ENCODE assay signal across 13 mouse cellular contexts in the genomic region with DNA sequence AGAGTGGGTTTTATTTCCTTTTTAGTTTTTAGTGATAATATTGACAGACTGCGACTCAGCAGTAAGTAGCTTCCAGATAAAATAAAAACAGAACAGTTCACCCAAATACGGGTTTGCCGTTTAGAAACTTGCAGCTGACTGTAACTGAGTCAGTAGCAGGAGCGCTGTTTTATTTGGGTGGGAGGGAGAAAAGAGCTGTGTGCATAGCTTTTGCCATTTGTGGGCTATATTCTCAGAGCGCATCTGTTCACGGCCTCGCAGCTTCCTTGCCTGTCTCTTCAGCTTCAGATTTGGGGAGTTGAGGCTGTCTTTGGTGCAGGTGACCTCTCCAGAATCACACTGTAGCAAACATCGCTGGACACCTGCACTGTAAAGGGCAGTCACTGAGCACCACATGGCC.
DNase-seq lines count a peak whose midpoint lies in the region; ATAC-seq lines count a peak whose summit lies in the region.
"Had no signal": no experiment of that assay in that cellular context is flagged by ENCODE, and none has a peak within 500 bp of the region (broad histone marks: within the 10 kb centered on the region; RNA-seq: fewer than 3 reads in every experiment).

No protein-coding gene starts in this region.

- H3K27ac ChIP-seq in forebrain, embryonic 15.5 days (replicated peaks): 0 out of 2 replicates have a peak overlapping the region, but pooled peaks have one; percentile 2
- H3K27ac ChIP-seq in forebrain, embryonic 10.5 days: no peak overlapping the region
- peak overlapping the region; percentile 27 for H3K27ac ChIP-seq in heart, embryonic 15.5 days
- H3K27ac ChIP-seq in heart, embryonic 12.5 days (ENCODE audit: poor library complexity, severe bottlenecking): no peak overlapping the region
- 0 out of 2 replicates have a peak overlapping the region, but pooled peaks have one; percentile 33 for H3K27ac ChIP-seq in midbrain, embryonic 15.5 days
- no peak overlapping the region for H3K27ac ChIP-seq in midbrain, embryonic 11.5 days (ENCODE audit: low read depth, low read length)
- peak overlapping the region; percentile 54; the same call in 1 of the 2 replicates for H3K27ac ChIP-seq in neural tube, embryonic 13.5 days (replicated peaks)
- H3K27ac ChIP-seq: embryonic facial prominence, embryonic 10.5 days; hindbrain, embryonic 10.5 days had no signal

- H3K36me3 ChIP-seq in forebrain, embryonic 15.5 days: no peaks in the 10 kb centered on the region
- H3K36me3 ChIP-seq in forebrain, embryonic 10.5 days (replicated peaks): peaks cover 99% of the 10 kb centered on the region
- peaks cover 53% of the 10 kb centered on the region for H3K36me3 ChIP-seq in heart, embryonic 15.5 days
- H3K36me3 ChIP-seq in heart, embryonic 12.5 days: peaks cover 88% of the 10 kb centered on the region
- no peaks in the 10 kb centered on the region for H3K36me3 ChIP-seq in midbrain, embryonic 15.5 days (replicated peaks)
- peaks cover 23% of the 10 kb centered on the region for H3K36me3 ChIP-seq in midbrain, embryonic 11.5 days (ENCODE audit: control insufficient read depth, insufficient read depth, low read length)
- H3K36me3 ChIP-seq in neural tube, embryonic 13.5 days: peaks cover 33% of the 10 kb centered on the region

- no peak for ATAC-seq in forebrain, embryonic 15.5 days (replicated peaks)
- ATAC-seq in heart, embryonic 15.5 days (replicated peaks; ENCODE audit: insufficient number of reproducible peaks, insufficient read depth, low FRiP score, low read depth): no peak
- ATAC-seq in heart, embryonic 12.5 days (ENCODE audit: insufficient number of reproducible peaks, low FRiP score): no peak
- ATAC-seq in midbrain, embryonic 15.5 days (replicated peaks): no peak
- no peak for ATAC-seq in midbrain, embryonic 11.5 days (ENCODE audit: low FRiP score)
- ATAC-seq in neural tube, embryonic 13.5 days (ENCODE audit: low read depth): no peak
- ATAC-seq in granulocyte monocyte progenitor cell, adult 5-6 weeks (replicated peaks; ENCODE audit: poor library complexity, severe bottlenecking): no peak
- ATAC-seq: activated CD4-positive, CD25-positive, alpha-beta regulatory T cell, adult 4 months; Patski had no signal

- H3K4me2 ChIP-seq in forebrain, embryonic 15.5 days (replicated peaks): no peak overlapping the region
- H3K4me2 ChIP-seq in heart, embryonic 15.5 days: no peak overlapping the region
- no peak overlapping the region for H3K4me2 ChIP-seq in heart, embryonic 12.5 days
- no peak overlapping the region for H3K4me2 ChIP-seq in midbrain, embryonic 15.5 days
- no peak overlapping the region for H3K4me2 ChIP-seq in midbrain, embryonic 11.5 days
- H3K4me2 ChIP-seq in neural tube, embryonic 13.5 days: no peak overlapping the region

- no peak overlapping the region for H3K9ac ChIP-seq in forebrain, embryonic 15.5 days (replicated peaks)
- H3K9ac ChIP-seq in heart, embryonic 15.5 days: no peak overlapping the region
- H3K9ac ChIP-seq in heart, embryonic 12.5 days: no peak overlapping the region
- no peak overlapping the region for H3K9ac ChIP-seq in midbrain, embryonic 15.5 days
- no peak overlapping the region for H3K9ac ChIP-seq in midbrain, embryonic 11.5 days (ENCODE audit: low read length)
- no peak overlapping the region for H3K9ac ChIP-seq in neural tube, embryonic 13.5 days

- H3K9me3 ChIP-seq in forebrain, embryonic 15.5 days: no peaks in the 10 kb centered on the region
- H3K9me3 ChIP-seq in forebrain, embryonic 10.5 days: no peaks in the 10 kb centered on the region
- H3K9me3 ChIP-seq in heart, embryonic 15.5 days (replicated peaks): no peaks in the 10 kb centered on the region
- no peaks in the 10 kb centered on the region for H3K9me3 ChIP-seq in heart, embryonic 12.5 days (replicated peaks)
- no peaks in the 10 kb centered on the region for H3K9me3 ChIP-seq in midbrain, embryonic 15.5 days
- no peaks in the 10 kb centered on the region for H3K9me3 ChIP-seq in midbrain, embryonic 11.5 days (ENCODE audit: control insufficient read depth, low read length)
- H3K9me3 ChIP-seq in neural tube, embryonic 13.5 days: no peaks in the 10 kb centered on the region
- H3K9me3 ChIP-seq: embryonic facial prominence, embryonic 10.5 days; hindbrain, embryonic 10.5 days had no signal

- no peak for DNase-seq in forebrain, embryonic 10.5 days (ENCODE audit: extremely low spot score, low spot score)
- no peak for DNase-seq in midbrain, embryonic 11.5 days (ENCODE audit: low spot score, missing footprints)

- H3K27me3 ChIP-seq in forebrain, embryonic 15.5 days: no peaks in the 10 kb centered on the region
- no peaks in the 10 kb centered on the region for H3K27me3 ChIP-seq in forebrain, embryonic 10.5 days (ENCODE audit: poor library complexity, severe bottlenecking)
- no peaks in the 10 kb centered on the region for H3K27me3 ChIP-seq in heart, embryonic 15.5 days
- H3K27me3 ChIP-seq in heart, embryonic 12.5 days (replicated peaks): no peaks in the 10 kb centered on the region
- no peaks in the 10 kb centered on the region for H3K27me3 ChIP-seq in midbrain, embryonic 15.5 days (replicated peaks)
- no peaks in the 10 kb centered on the region for H3K27me3 ChIP-seq in midbrain, embryonic 11.5 days (ENCODE audit: control insufficient read depth, insufficient read depth, low read length)
- H3K27me3 ChIP-seq in neural tube, embryonic 13.5 days: no peaks in the 10 kb centered on the region
- H3K27me3 ChIP-seq: CH12.LX, Patski had no signal

- H3K4me1 ChIP-seq in forebrain, embryonic 15.5 days: peaks cover 21% of the 10 kb centered on the region
- H3K4me1 ChIP-seq in forebrain, embryonic 10.5 days: no peaks in the 10 kb centered on the region
- H3K4me1 ChIP-seq in heart, embryonic 15.5 days (replicated peaks): peaks cover 36% of the 10 kb centered on the region
- H3K4me1 ChIP-seq in heart, embryonic 12.5 days (replicated peaks): peaks cover 46% of the 10 kb centered on the region
- H3K4me1 ChIP-seq in midbrain, embryonic 15.5 days: peaks cover 6% of the 10 kb centered on the region; the same call in 1 of the 2 replicates
- H3K4me1 ChIP-seq in midbrain, embryonic 11.5 days (ENCODE audit: control insufficient read depth, insufficient read depth, low read length): no peaks in the 10 kb centered on the region
- peaks cover 11% of the 10 kb centered on the region for H3K4me1 ChIP-seq in neural tube, embryonic 13.5 days (replicated peaks)

- 86% methylated on average over 8 of the region's 8 CpGs for WGBS in forebrain, embryonic 15.5 days
- 93% methylated on average over 8 of the region's 8 CpGs for WGBS in forebrain, embryonic 10.5 days
- 84% methylated on average over 8 of the region's 8 CpGs for WGBS in heart, embryonic 15.5 days
- WGBS in heart, embryonic 12.5 days: 85% methylated on average over 8 of the region's 8 CpGs
- WGBS in midbrain, embryonic 15.5 days: 87% methylated on average over 8 of the region's 8 CpGs
- 89% methylated on average over 8 of the region's 8 CpGs for WGBS in midbrain, embryonic 11.5 days
- WGBS in neural tube, embryonic 13.5 days: 86% methylated on average over 8 of the region's 8 CpGs

- H3K4me3 ChIP-seq in forebrain, embryonic 15.5 days: no peak overlapping the region
- no peak overlapping the region for H3K4me3 ChIP-seq in forebrain, embryonic 10.5 days
- no peak overlapping the region for H3K4me3 ChIP-seq in heart, embryonic 15.5 days
- no peak overlapping the region for H3K4me3 ChIP-seq in heart, embryonic 12.5 days
- H3K4me3 ChIP-seq in midbrain, embryonic 15.5 days: no peak overlapping the region
- no peak overlapping the region for H3K4me3 ChIP-seq in midbrain, embryonic 11.5 days (ENCODE audit: low read depth, low read length)
- H3K4me3 ChIP-seq in neural tube, embryonic 13.5 days: no peak overlapping the region
- H3K4me3 ChIP-seq: embryonic facial prominence, embryonic 10.5 days; hindbrain, embryonic 10.5 days had no signal

Comparison
In these comparisons a context has a peak if more than half of its experiments do, and no peak if none do; other contexts are left out.
1. H3K27ac ChIP-seq: peak in forebrain, embryonic 15.5 days (single experiment), heart, embryonic 15.5 days (single experiment), midbrain, embryonic 15.5 days (single experiment) and neural tube, embryonic 13.5 days (single experiment); none in forebrain, embryonic 10.5 days (single experiment), heart, embryonic 12.5 days (single experiment) and midbrain, embryonic 11.5 days (single experiment).